Mouse (Mus musculus): ENCODE results near the gene Amelx.

The Amelx gene

DNA sequence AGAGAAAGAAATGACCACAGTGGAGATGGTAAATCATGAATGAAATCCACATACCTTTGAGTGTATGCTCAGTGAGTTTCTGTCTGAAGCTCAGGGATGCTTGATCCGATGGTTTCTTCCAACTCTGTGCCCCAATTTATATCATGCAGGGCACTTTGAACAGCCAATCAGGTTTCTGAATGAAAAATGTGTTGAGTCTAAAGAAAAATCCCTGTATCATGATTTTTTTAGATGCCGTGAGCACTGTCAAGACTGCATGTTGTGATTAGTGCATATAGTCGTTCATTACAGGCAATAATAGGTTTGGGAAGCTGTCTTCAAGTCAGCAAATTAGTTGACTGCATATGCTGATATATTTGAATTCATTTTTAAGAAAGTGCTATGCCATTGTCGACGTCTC is at the start of gene Amelx:
TSS of gene Amelx (minus strand) at position 101 of the 400 bp plus-strand sequence.
- Histone ChIP-seq H3K27me3 (ENCODE audit: control insufficient read depth, insufficient read depth, low read length, poor library complexity, severe bottlenecking) (no peaks in the 10 kb centered on the region), H3K36me3 (ENCODE audit: control insufficient read depth, insufficient read depth, low read length, poor library complexity, severe bottlenecking) (no peaks in the 10 kb centered on the region)
- DNase-seq (ENCODE audit: low read depth, low spot score) = no peak

DNA sequence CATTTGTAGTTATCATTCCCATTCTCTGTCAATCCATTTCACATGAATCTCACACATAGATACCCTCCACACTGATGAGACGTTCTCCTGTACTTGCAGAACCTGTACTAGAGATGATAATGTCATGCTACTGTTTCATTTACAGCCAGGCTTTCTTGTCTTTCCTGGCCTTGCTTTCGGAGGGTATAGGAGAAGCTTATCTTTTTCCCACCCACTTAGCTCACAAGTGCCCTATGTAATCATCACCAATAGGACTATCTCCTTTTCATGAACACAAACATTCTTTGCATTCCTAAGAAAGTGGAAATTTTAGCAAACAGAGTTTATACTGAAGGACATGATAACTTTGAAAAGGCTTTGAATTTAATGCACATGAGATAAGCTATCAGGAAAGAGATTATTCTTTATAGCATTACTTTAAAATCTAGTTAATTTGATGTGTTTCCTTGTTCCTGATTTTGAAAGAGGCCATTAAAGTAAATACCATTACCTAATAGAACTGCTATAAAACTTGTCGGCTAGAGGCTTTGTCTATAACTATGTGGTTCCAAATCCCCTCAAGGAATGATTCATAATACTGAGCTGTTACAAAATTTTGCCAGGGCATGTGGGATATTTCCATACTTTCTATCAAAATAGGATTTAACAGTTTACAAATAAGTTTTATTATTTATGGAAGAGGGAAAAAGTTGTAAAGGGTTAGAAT is 35.5 kb upstream of the Amelx start:
- Histone ChIP-seq H3K27me3 (ENCODE audit: control insufficient read depth, insufficient read depth, low read length, poor library complexity, severe bottlenecking) (no peaks in the 10 kb centered on the region), H3K36me3 (ENCODE audit: control insufficient read depth, insufficient read depth, low read length, poor library complexity, severe bottlenecking) (no peaks in the 10 kb centered on the region)
- no peak for DNase-seq (ENCODE audit: low read depth, low spot score)

GRCm38 (mm10) chrX:169220064-169220463 is 33.1 kb upstream of the Amelx start:
- Histone ChIP-seq H3K27me3 (ENCODE audit: control insufficient read depth, insufficient read depth, low read length, poor library complexity, severe bottlenecking) (no peaks in the 10 kb centered on the region), H3K36me3 (ENCODE audit: control insufficient read depth, insufficient read depth, low read length, poor library complexity, severe bottlenecking) (no peaks in the 10 kb centered on the region)
- DNase-seq (ENCODE audit: low read depth, low spot score) = peak; percentile 1

- DNase-seq (ENCODE audit: low read depth, low spot score) = no peak
- Histone ChIP-seq H3K36me3 (ENCODE audit: control insufficient read depth, insufficient read depth, low read length, poor library complexity, severe bottlenecking) (no peaks in the 10 kb centered on the region), H3K27me3 (ENCODE audit: control insufficient read depth, insufficient read depth, low read length, poor library complexity, severe bottlenecking) (no peaks in the 10 kb centered on the region)
These were observed 23.0 kb upstream of the Amelx start for GRCm38 (mm10) chrX:169210019-169210418.

- Histone ChIP-seq H3K36me3 (ENCODE audit: control insufficient read depth, insufficient read depth, low read length, poor library complexity, severe bottlenecking) (no peaks in the 10 kb centered on the region), H3K27me3 (ENCODE audit: control insufficient read depth, insufficient read depth, low read length, poor library complexity, severe bottlenecking) (no peaks in the 10 kb centered on the region)
- no peak for DNase-seq (ENCODE audit: low read depth, low spot score)
These were observed 8.4 kb downstream of the Amelx start for GRCm38 (mm10) chrX:169178634-169179033.

GRCm38 (mm10) chrX:169173796-169174195 is 13.2 kb downstream of the Amelx start:
- DNase-seq (ENCODE audit: low read depth, low spot score) = no peak
- Histone ChIP-seq H3K27me3 (ENCODE audit: control insufficient read depth, insufficient read depth, low read length, poor library complexity, severe bottlenecking) (no peaks in the 10 kb centered on the region), H3K36me3 (ENCODE audit: control insufficient read depth, insufficient read depth, low read length, poor library complexity, severe bottlenecking) (no peaks in the 10 kb centered on the region)

DNA sequence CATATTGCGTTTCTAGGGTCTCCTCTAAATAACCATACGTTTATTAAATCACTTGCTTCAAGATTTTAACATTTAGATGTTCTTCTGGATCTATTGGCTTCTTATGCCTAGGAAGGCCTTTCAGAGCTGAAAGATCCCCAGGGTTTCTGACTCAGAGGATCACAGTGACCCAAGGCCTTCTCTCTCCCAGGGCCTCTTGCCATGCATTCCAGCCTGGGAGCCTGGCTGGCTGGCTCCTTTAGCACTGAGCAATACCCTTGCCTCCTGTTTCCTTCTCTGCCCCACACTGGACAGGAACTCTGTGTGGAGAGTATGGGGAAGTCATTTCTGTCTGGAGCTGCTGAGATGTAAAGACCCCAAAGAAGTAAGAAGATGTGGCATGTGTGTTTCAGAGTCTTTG is 16.0 kb downstream of the Amelx start:
- Histone ChIP-seq H3K27me3 (ENCODE audit: control insufficient read depth, insufficient read depth, low read length, poor library complexity, severe bottlenecking) (no peaks in the 10 kb centered on the region), H3K36me3 (ENCODE audit: control insufficient read depth, insufficient read depth, low read length, poor library complexity, severe bottlenecking) (no peaks in the 10 kb centered on the region)
- DNase-seq (ENCODE audit: low read depth, low spot score) = no peak

- H3K27me3 ChIP-seq (ENCODE audit: control insufficient read depth, insufficient read depth, low read length, poor library complexity, severe bottlenecking) = no peaks in the 10 kb centered on the region
- H3K36me3 ChIP-seq (ENCODE audit: control insufficient read depth, insufficient read depth, low read length, poor library complexity, severe bottlenecking) = no peaks in the 10 kb centered on the region
- DNase-seq (ENCODE audit: low read depth, low spot score) = no peak
These were observed 28.6 kb downstream of the Amelx start for GRCm38 (mm10) chrX:169158385-169158784.

DNA sequence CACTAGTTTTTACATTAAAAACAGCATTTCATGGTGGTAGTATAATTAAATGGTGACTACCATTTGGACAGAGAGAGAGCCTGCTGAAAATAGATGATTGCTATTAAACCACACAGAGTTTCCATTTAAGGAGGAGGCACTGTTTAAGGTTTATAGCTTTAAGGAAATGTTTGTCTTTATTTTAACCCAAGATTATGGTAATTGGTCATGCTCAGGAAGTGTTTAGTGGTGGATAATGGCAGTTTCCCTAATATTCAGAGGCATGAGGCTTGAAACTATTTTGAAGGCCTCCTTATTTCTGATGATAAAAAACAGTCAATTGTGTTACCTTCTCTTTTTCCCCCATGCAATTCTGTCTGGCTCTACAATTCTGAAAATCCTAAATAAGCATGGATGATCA is 33.2 kb downstream of the Amelx start:
- no peak for DNase-seq (ENCODE audit: low read depth, low spot score)
- H3K36me3 ChIP-seq (ENCODE audit: control insufficient read depth, insufficient read depth, low read length, poor library complexity, severe bottlenecking) = no peaks in the 10 kb centered on the region
- H3K27me3 ChIP-seq (ENCODE audit: control insufficient read depth, insufficient read depth, low read length, poor library complexity, severe bottlenecking) = no peaks in the 10 kb centered on the region

- Histone ChIP-seq H3K36me3 (ENCODE audit: control insufficient read depth, insufficient read depth, low read length, poor library complexity, severe bottlenecking) (no peaks in the 10 kb centered on the region), H3K27me3 (ENCODE audit: control insufficient read depth, insufficient read depth, low read length, poor library complexity, severe bottlenecking) (no peaks in the 10 kb centered on the region)
- DNase-seq (ENCODE audit: low read depth, low spot score) = no peak
These were observed 46.5 kb downstream of the Amelx start for GRCm38 (mm10) chrX:169140467-169140866.

DNA sequence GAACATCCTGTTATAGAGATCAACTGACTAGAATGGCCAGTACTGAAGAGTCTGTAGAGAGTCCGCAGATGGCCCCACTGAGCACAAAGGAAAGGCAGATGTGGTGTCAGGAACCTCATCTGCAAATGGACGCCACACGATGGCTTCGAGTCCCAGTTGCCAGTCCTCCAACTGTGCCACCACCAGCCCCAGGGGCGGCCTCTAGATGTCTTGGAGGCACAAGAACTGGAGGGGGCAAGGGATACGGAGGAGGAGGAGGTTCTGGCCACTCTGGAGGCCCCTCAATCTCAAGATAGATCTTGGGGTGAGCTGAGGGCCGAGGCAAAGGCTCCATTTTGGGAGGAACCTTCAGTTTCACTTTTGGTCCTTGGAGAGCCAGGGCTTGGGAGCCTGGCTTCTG is 47.2 kb downstream of the Amelx start:
- Histone ChIP-seq H3K27me3 (ENCODE audit: control insufficient read depth, insufficient read depth, low read length, poor library complexity, severe bottlenecking) (no peaks in the 10 kb centered on the region), H3K36me3 (ENCODE audit: control insufficient read depth, insufficient read depth, low read length, poor library complexity, severe bottlenecking) (no peaks in the 10 kb centered on the region)
- DNase-seq (ENCODE audit: low read depth, low spot score) = no peak

All from splenic B cell, adult 2 months (primary cell).